Mouse (Mus musculus) thymus, adult 2 months (tissue): Measurements from ENCODE around the gene H3f3a. TPM values are rescaled to one million over a fixed set of nuclear protein-coding genes. Genes with fewer than 3 reads are reported as not detected.
A peak's percentile ranks its signal among the peaks of the same experiment; 100 is the strongest.

Source experiments
- DNase-seq: peaks from one replicate; pipeline ENCODE4 v3.0.0; 2021
- H3K27ac ChIP-seq: fragments of 200-500 bp; 2 replicates; pipeline ENCODE4 v1.5.1; 2012; ENCODE audit warnings: low read length, control low read depth; ENCODE audit not compliant: control insufficient read depth, insufficient read depth
- H3K27me3 ChIP-seq: fragments of 200-500 bp; 2 replicates; pipeline ENCODE4 v1.6.1; 2012; ENCODE audit warnings: mild to moderate bottlenecking, low read length, moderate library complexity, mixed read lengths; ENCODE audit not compliant: control insufficient read depth, insufficient read depth
- H3K36me3 ChIP-seq: fragments of 200-500 bp; 2 replicates; pipeline ENCODE4 v1.6.1; 2012; ENCODE audit warnings: mild to moderate bottlenecking, low read length, moderate library complexity; ENCODE audit not compliant: control insufficient read depth, insufficient read depth
- H3K4me1 ChIP-seq: fragments of 200-500 bp; replicated peaks from 2 replicates; pipeline ENCODE4 v1.6.1; 2012; ENCODE audit warnings: low read length; ENCODE audit not compliant: control insufficient read depth, insufficient read depth
- H3K4me3 ChIP-seq: fragments of 200-500 bp; 2 replicates; pipeline ENCODE4 v1.5.1; 2012; ENCODE audit warnings: mild to moderate bottlenecking, low read length, control low read depth, moderate library complexity; ENCODE audit not compliant: control insufficient read depth, insufficient read depth
- CTCF ChIP-seq: fragments of 200-500 bp; IDR thresholded peaks from 2 replicates; pipeline ENCODE4 v1.5.1; 2012; ENCODE audit warnings: mild to moderate bottlenecking, control low read depth, low read length, moderate library complexity, borderline replicate concordance; ENCODE audit not compliant: control insufficient read depth, poor library complexity, insufficient read depth; ENCODE audit errors: extremely low read depth
- POLR2A ChIP-seq: fragments of 200-500 bp; IDR thresholded peaks from 2 replicates; pipeline ENCODE4 v1.6.1; 2012; ENCODE audit warnings: mild to moderate bottlenecking, low read length, control low read depth, moderate library complexity; ENCODE audit not compliant: control insufficient read depth, poor library complexity, insufficient read depth; ENCODE audit errors: extremely low read depth
- WGBS: fragments of 180-500 bp; shearing (Covaris S2); methylation state at CpG from one replicate; pipeline ENCODE4 v1.1.7; 2018; 5-methylcytosine and 5-hydroxymethylcytosine counted together
- polyA plus RNA-seq: library from polyadenylated mRNA; depleted of rRNA; stranded (reverse); fragments of >200 nt; gene quantifications from 2 replicates; pipeline ENCODE4 v1.2.3, GENCODE M21; 2012

H3f3a gene
- polyA plus RNA-seq, 1 experiment, result 750 TPM

DNA sequence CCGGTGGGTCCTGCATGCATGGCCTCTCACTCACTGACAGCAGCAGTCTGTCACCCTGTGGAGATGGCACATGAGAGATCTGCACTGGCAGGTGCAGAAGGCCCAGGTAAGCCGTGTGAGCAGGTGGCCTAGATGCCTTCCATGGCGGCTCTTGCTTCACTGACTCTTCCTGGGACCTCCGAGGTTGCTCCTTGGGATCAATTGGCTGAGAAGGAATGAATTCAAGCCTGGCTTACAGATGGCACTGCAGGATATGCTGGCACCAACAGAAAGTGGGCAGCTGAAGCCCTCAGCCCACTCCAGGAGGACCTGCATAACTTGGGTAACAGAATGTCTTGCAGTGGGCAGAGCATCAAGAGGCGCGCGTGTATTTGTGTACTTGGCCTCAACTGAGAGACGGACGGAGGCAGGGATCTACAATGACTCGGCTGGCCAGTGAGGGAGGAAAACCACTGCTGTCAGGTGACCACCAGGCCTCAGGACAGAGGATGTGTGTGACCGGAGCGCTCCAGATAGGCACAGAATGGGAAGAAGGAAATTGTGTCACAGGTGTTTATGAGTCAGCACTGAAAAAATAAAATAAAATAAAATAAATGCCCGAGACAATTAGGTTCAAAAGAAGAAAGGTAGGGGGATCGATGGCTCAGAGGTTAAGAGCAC is 21.8 kb downstream of the H3f3a start:
- H3K4me3 ChIP-seq, result no peak overlapping the region
- no peak for TF ChIP-seq POLR2A
- 93% methylated on average over 14 of the region's 14 CpGs for WGBS
- H3K4me1 ChIP-seq, result peaks cover 3% of the 10 kb centered on the region; the same call in 1 of the 2 replicates
- no peak for DNase-seq
- no peaks in the 10 kb centered on the region for H3K36me3 ChIP-seq
- H3K27ac ChIP-seq, result no peak overlapping the region
- H3K27me3 ChIP-seq, result no peaks in the 10 kb centered on the region

DNA sequence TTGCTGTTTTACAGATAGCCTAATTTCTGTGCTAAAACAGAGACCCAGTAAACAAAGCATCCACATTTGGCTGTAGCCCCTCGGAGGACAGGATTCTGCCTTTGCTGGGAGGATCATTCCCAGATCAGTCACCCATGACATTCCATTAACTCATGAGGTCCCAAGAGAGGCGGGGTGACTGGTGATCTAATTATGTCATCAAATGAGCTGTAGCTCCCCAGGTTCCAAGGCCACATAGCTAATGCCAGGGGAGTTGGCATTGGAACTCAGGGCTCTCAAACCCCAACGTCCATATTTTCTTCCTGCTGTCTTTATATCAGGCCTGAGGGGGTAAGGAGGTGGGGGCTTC is 30.2 kb downstream of the H3f3a start:
- Histone ChIP-seq H3K27me3 (no peaks in the 10 kb centered on the region), H3K4me3 (no peak overlapping the region), H3K4me1 (no peaks in the 10 kb centered on the region), H3K27ac (no peak overlapping the region), H3K36me3 (no peaks in the 10 kb centered on the region)
- TF ChIP-seq CTCF (no peak), POLR2A (no peak)
- WGBS, result 82% methylated on average over 3 of the region's 3 CpGs
- no peak for DNase-seq

DNA sequence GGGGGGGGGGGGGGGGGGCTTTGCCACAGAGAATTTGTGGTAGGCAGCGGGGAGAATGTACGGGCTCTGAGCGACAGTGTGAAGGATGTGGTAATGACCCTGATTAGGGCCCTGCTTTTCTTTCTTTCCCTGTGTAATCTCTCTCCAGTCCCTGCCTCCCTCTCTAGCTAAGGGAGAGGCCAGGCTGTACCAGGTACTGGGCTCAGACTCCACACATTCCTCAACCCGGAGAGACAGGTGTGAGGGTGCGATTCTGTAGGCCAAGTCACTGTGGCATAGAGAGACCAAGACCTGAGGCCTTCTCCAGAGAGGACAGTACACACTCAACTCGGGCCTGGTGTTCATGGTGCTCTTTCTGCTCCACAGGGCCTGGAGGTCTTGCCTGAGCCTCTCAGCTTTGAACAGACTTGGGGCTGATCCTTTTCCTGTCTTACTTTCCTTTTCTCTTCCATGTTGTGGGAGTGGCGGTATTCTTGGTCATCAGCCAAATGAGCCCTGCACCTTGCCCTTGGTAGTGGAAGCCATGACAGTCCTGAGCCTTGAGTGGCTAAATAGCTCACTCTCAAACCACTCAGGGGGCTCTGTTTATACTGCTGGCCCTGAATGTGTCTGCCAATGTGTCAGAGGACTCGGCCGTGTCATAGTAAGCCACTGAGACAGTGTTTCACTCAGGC is 30.7 kb downstream of the H3f3a start:
- Histone ChIP-seq H3K4me1 (peaks cover 4% of the 10 kb centered on the region), H3K27ac (no peak overlapping the region), H3K27me3 (no peaks in the 10 kb centered on the region), H3K36me3 (no peaks in the 10 kb centered on the region), H3K4me3 (no peak overlapping the region)
- TF ChIP-seq POLR2A (no peak), CTCF (no peak)
- DNase-seq, result no peak
- 69% methylated on average over 9 of the region's 9 CpGs for WGBS

DNA sequence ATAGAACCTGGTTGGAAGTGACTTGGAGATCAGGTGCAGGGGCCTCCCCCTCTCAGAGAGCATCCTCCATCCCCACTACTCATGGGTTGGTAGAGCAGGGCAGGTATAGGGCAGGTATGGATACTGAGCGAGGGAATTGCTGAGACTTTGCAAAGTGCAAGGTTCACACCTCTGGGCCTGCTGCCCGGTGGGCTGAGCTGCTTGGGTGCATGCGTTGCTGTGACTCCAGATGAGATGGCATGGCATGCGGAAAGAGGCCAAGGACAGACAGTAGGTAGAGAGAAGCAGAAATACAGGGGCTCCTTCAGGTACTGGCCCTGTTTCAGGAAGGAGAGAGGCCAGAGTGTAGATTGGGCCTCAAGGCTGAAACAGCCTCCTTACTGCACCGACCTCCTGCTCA is 32.5 kb downstream of the H3f3a start:
- no peak for DNase-seq
- TF ChIP-seq POLR2A, result no peak
- TF ChIP-seq CTCF, result no peak
- Histone ChIP-seq H3K4me1 (peaks cover 12% of the 10 kb centered on the region), H3K27me3 (no peaks in the 10 kb centered on the region), H3K27ac (no peak overlapping the region), H3K36me3 (no peaks in the 10 kb centered on the region), H3K4me3 (no peak overlapping the region)
- 99% methylated on average over 5 of the region's 5 CpGs for WGBS

DNA sequence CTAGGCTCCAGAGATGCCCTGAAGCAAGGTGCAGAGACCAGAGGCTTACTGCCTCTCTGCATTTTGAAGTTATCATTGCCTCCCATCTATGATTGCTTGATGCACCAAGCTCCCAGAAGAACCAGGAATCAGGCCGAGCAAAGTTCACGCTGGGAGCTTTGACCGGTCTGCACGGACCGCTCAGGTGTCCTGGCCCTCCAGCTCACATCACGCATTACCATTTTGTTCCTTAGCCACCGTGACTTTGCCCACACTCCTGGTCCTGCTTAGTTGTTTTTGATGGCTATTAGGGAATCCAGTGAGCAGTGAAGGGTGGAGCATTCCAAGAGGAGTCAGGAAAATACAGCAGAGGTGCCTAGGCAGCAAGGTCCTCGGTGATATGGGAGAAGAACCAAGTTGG is 33.5 kb downstream of the H3f3a start:
- Histone ChIP-seq H3K36me3 (no peaks in the 10 kb centered on the region), H3K27ac (no peak overlapping the region), H3K4me1 (peaks cover 21% of the 10 kb centered on the region), H3K4me3 (no peak overlapping the region), H3K27me3 (no peaks in the 10 kb centered on the region)
- TF ChIP-seq POLR2A, result no peak
- TF ChIP-seq CTCF, result no peak
- DNase-seq, result no peak
- WGBS, result 98% methylated on average over 8 of the region's 8 CpGs

DNA sequence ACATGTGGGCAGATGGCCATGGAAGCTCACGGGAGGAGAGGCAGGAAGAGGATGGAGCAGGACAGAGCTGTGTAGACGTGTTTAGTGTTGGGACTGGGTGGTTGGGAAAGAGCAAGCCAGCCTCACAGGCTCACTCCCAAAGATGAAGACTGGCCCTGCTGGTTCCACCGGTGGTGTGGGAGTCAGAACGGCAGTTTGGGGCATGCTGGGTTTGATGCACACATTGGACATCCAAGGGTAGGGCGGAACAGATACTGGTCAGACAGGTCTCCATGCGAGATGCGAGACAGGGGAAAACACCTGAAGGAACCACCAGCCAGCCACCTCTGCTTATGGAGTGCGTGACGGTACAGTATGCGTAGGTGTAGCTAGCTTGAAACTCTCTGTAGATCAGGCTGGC is 34.8 kb downstream of the H3f3a start:
- DNase-seq, result no peak
- H3K4me3 ChIP-seq, result no peak overlapping the region

DNA sequence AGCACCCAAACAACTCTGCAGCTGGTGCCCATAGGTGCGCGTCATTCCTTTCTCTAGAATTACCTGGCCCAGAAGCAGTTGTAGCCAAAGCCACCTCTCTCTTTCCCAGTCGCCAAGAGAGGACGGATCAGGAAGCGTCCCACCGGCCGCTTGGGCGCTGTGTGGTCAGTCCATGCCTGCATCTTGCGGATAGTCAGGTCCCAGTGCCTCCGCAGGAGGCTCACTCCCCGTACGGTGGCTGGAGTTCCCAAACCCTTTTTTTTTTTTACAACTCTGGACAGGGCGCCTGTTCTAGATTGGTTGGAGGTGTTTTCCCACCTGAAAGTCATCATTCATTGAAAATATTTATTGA is 35.4 kb downstream of the H3f3a start:
- DNase-seq, result no peak
- H3K4me3 ChIP-seq, result peak overlapping the region; percentile 65
- no peaks in the 10 kb centered on the region for H3K36me3 ChIP-seq
- peaks cover 26% of the 10 kb centered on the region for H3K4me1 ChIP-seq
- no peak for TF ChIP-seq POLR2A
- no peak for TF ChIP-seq CTCF
- no peak overlapping the region for H3K27ac ChIP-seq
- 20% methylated on average over 13 of the region's 13 CpGs for WGBS
- no peaks in the 10 kb centered on the region for H3K27me3 ChIP-seq

More for the DNA sequence above, 34.8 kb downstream of the H3f3a start:
- no peak for TF ChIP-seq POLR2A
- no peak for TF ChIP-seq CTCF
- 94% methylated on average over 10 of the region's 10 CpGs for WGBS
- Histone ChIP-seq H3K27ac (no peak overlapping the region), H3K27me3 (no peaks in the 10 kb centered on the region), H3K36me3 (no peaks in the 10 kb centered on the region), H3K4me1 (peaks cover 26% of the 10 kb centered on the region)
